39 mouse cellular contexts compared by ENCODE assay signal in the genomic region with DNA sequence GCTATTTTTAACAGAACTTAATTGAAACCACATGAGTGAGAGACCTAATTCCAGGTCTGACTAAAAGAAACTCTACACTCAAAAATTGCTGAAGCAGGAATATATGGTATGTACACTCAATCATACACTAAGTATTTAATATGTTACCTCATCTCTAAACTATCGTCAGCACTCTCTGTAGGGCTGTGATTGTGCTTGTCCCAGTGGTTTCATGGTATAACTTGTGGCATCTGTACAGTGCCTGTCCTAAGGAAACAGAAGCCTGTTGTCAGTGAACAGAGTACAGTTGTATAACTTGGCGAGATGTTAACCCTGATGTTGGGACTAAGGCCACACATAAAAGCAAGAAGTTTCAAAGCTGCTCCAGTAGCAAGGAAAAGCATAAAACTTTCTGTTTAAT. TPM values are rescaled to one million over a fixed set of nuclear protein-coding genes. Genes with fewer than 3 reads are reported as not detected.
A peak's percentile ranks its signal among the peaks of the same experiment; 100 is the strongest.
DNase-seq lines count a peak whose midpoint lies in the region; ATAC-seq and TF ChIP-seq lines count a peak whose summit lies in the region.
"Had no signal": no experiment of that assay in that cellular context is flagged by ENCODE, and none has a peak within 500 bp of the region (broad histone marks: within the 10 kb centered on the region; RNA-seq: fewer than 3 reads in every experiment).

No protein-coding gene starts in this region.

- peaks cover 4% of the 10 kb centered on the region; the same call in 1 of the 2 replicates for H3K4me1 ChIP-seq in embryonic facial prominence, embryonic 13.5 days
- no peaks in the 10 kb centered on the region for H3K4me1 ChIP-seq in embryonic facial prominence, embryonic 10.5 days
- 0 out of 2 replicates have a peak, but pooled peaks cover 5% of the 10 kb centered on the region for H3K4me1 ChIP-seq in embryonic facial prominence, embryonic 14.5 days (ENCODE audit: control insufficient read depth, insufficient read depth, low read length)
- peaks cover 9% of the 10 kb centered on the region; the same call in 1 of the 2 replicates for H3K4me1 ChIP-seq in limb, embryonic 15.5 days
- H3K4me1 ChIP-seq in midbrain, postnatal 0 days (ENCODE audit: insufficient read depth, low read length) = no peaks in the 10 kb centered on the region
- H3K4me1 ChIP-seq: forebrain, embryonic 10.5 days; forebrain, embryonic 15.5 days; hindbrain, embryonic 13.5 days; liver, embryonic 13.5 days; midbrain, embryonic 13.5 days had no signal

- H3K36me3 ChIP-seq in embryonic facial prominence, embryonic 13.5 days = no peaks in the 10 kb centered on the region
- no peaks in the 10 kb centered on the region for H3K36me3 ChIP-seq in embryonic facial prominence, embryonic 10.5 days (replicated peaks)
- no peaks in the 10 kb centered on the region for H3K36me3 ChIP-seq in embryonic facial prominence, embryonic 14.5 days (ENCODE audit: control insufficient read depth, insufficient read depth, low read length)
- H3K36me3 ChIP-seq in limb, embryonic 15.5 days = no peaks in the 10 kb centered on the region
- no peaks in the 10 kb centered on the region for H3K36me3 ChIP-seq in midbrain, postnatal 0 days (ENCODE audit: insufficient read depth, low read length)
- H3K36me3 ChIP-seq: forebrain, embryonic 10.5 days; forebrain, embryonic 15.5 days; hindbrain, embryonic 13.5 days; liver, embryonic 13.5 days; midbrain, embryonic 13.5 days had no signal

- DNase-seq in embryonic facial prominence, embryonic 10.5 days (ENCODE audit: low spot score) = no peak
- peak; percentile 32 for DNase-seq in 3T3-L1 (ENCODE audit: low read depth, low spot score)
- DNase-seq in embryonic facial prominence, embryonic 14.5 days (ENCODE audit: low spot score) = peak; percentile 46
- DNase-seq in midbrain, postnatal 0 days (ENCODE audit: low spot score) = no peak
- no peak for DNase-seq in urinary bladder, postnatal 25 days (ENCODE audit: low spot score)
- DNase-seq: adrenal gland, postnatal 10 days; cerebellum, adult 11-12 months; cerebellum, postnatal 10 days; heart, postnatal 4 days; kidney, adult 8-10 months; kidney, postnatal 14 days; layer of hippocampus, adult 9-11 months; liver, embryonic 13.5 days; lung, adult 18-20 months; lung, postnatal 10 days had no signal

- ATAC-seq in embryonic facial prominence, embryonic 13.5 days (ENCODE audit: insufficient number of reproducible peaks, insufficient read depth, low FRiP score, low TSS enrichment, low read depth) = no peak
- 0 out of 2 replicates have a peak, but pooled peaks have one; percentile 62 for ATAC-seq in embryonic facial prominence, embryonic 14.5 days (ENCODE audit: low read depth)
- ATAC-seq in limb, embryonic 15.5 days (ENCODE audit: insufficient number of reproducible peaks, low FRiP score, low TSS enrichment, low read depth) = 0 out of 2 replicates have a peak, but pooled peaks have one; percentile 24
- ATAC-seq in midbrain, postnatal 0 days (ENCODE audit: low FRiP score) = no peak
- ATAC-seq: forebrain, embryonic 15.5 days; intestine, embryonic 16.5 days; midbrain, embryonic 13.5 days; Patski had no signal

- no peak overlapping the region for H3K4me3 ChIP-seq in embryonic facial prominence, embryonic 13.5 days
- no peak overlapping the region for H3K4me3 ChIP-seq in embryonic facial prominence, embryonic 10.5 days
- H3K4me3 ChIP-seq in embryonic facial prominence, embryonic 14.5 days (ENCODE audit: low read depth, low read length) = no peak overlapping the region
- H3K4me3 ChIP-seq in limb, embryonic 15.5 days = no peak overlapping the region
- no peak overlapping the region for H3K4me3 ChIP-seq in midbrain, postnatal 0 days (ENCODE audit: low read depth, low read length)
- H3K4me3 ChIP-seq: forebrain, embryonic 10.5 days; forebrain, embryonic 15.5 days; hindbrain, embryonic 13.5 days; liver, embryonic 13.5 days; midbrain, embryonic 13.5 days had no signal

- H3K27me3 ChIP-seq in embryonic facial prominence, embryonic 13.5 days = no peaks in the 10 kb centered on the region
- no peaks in the 10 kb centered on the region for H3K27me3 ChIP-seq in embryonic facial prominence, embryonic 10.5 days (replicated peaks; ENCODE audit: low read depth, poor library complexity, severe bottlenecking)
- no peaks in the 10 kb centered on the region for H3K27me3 ChIP-seq in embryonic facial prominence, embryonic 14.5 days (replicated peaks; ENCODE audit: control insufficient read depth, insufficient read depth, low read length)
- no peaks in the 10 kb centered on the region for H3K27me3 ChIP-seq in limb, embryonic 15.5 days
- H3K27me3 ChIP-seq in midbrain, postnatal 0 days (ENCODE audit: insufficient read depth, low read length) = no peaks in the 10 kb centered on the region
- H3K27me3 ChIP-seq: forebrain, embryonic 15.5 days; hindbrain, embryonic 13.5 days; liver, embryonic 13.5 days; midbrain, embryonic 13.5 days; Patski had no signal

- no peak for TF ChIP-seq CTCF in midbrain, postnatal 0 days (IDR thresholded peaks at IDR 0.05)

- H3K9ac ChIP-seq in embryonic facial prominence, embryonic 13.5 days = no peak overlapping the region
- no peak overlapping the region for H3K9ac ChIP-seq in embryonic facial prominence, embryonic 14.5 days (ENCODE audit: low read depth, low read length)
- H3K9ac ChIP-seq in limb, embryonic 15.5 days = no peak overlapping the region
- H3K9ac ChIP-seq in midbrain, postnatal 0 days (replicated peaks; ENCODE audit: low read length, poor library complexity, severe bottlenecking) = no peak overlapping the region
- H3K9ac ChIP-seq: forebrain, embryonic 15.5 days; hindbrain, embryonic 13.5 days; liver, embryonic 13.5 days; midbrain, embryonic 13.5 days had no signal

- no peaks in the 10 kb centered on the region for H3K9me3 ChIP-seq in embryonic facial prominence, embryonic 13.5 days
- H3K9me3 ChIP-seq in embryonic facial prominence, embryonic 10.5 days = no peaks in the 10 kb centered on the region
- H3K9me3 ChIP-seq in embryonic facial prominence, embryonic 14.5 days (ENCODE audit: control insufficient read depth, low read length) = no peaks in the 10 kb centered on the region
- H3K9me3 ChIP-seq in limb, embryonic 15.5 days = no peaks in the 10 kb centered on the region
- no peaks in the 10 kb centered on the region for H3K9me3 ChIP-seq in midbrain, postnatal 0 days (ENCODE audit: low read length)
- H3K9me3 ChIP-seq: forebrain, embryonic 10.5 days; forebrain, embryonic 15.5 days; hindbrain, embryonic 13.5 days; liver, embryonic 13.5 days; midbrain, embryonic 13.5 days had no signal

- H3K4me2 ChIP-seq in embryonic facial prominence, embryonic 13.5 days = no peak overlapping the region
- H3K4me2 ChIP-seq in embryonic facial prominence, embryonic 14.5 days (ENCODE audit: low read depth, low read length) = 0 out of 2 replicates have a peak overlapping the region, but pooled peaks have one; percentile 1
- H3K4me2 ChIP-seq in limb, embryonic 15.5 days = no peak overlapping the region
- H3K4me2 ChIP-seq in midbrain, postnatal 0 days (ENCODE audit: low read depth, low read length, poor library complexity, severe bottlenecking) = no peak overlapping the region
- H3K4me2 ChIP-seq: forebrain, embryonic 15.5 days; heart, embryonic 11.5 days; hindbrain, embryonic 13.5 days; liver, embryonic 13.5 days; midbrain, embryonic 13.5 days had no signal

- 24% methylated on average over 2 of the region's 2 CpGs for WGBS in embryonic facial prominence, embryonic 13.5 days
- WGBS in embryonic facial prominence, embryonic 10.5 days = 65% methylated on average over 2 of the region's 2 CpGs
- 21% methylated on average over 2 of the region's 2 CpGs for WGBS in embryonic facial prominence, embryonic 14.5 days
- 23% methylated on average over 2 of the region's 2 CpGs for WGBS in limb, embryonic 15.5 days
- WGBS in midbrain, postnatal 0 days = 79% methylated on average over 2 of the region's 2 CpGs

- H3K27ac ChIP-seq in embryonic facial prominence, embryonic 13.5 days = 0 out of 2 replicates have a peak overlapping the region, but pooled peaks have one; percentile 35
- no peak overlapping the region for H3K27ac ChIP-seq in embryonic facial prominence, embryonic 10.5 days (replicated peaks)
- H3K27ac ChIP-seq in embryonic facial prominence, embryonic 14.5 days (replicated peaks; ENCODE audit: low read depth, low read length) = no peak overlapping the region
- H3K27ac ChIP-seq in limb, embryonic 15.5 days = peak overlapping the region; percentile 44; the same call in 1 of the 2 replicates
- H3K27ac ChIP-seq in midbrain, postnatal 0 days (ENCODE audit: low read depth, low read length) = no peak overlapping the region
- H3K27ac ChIP-seq: forebrain, embryonic 10.5 days; forebrain, embryonic 15.5 days; hindbrain, embryonic 13.5 days; liver, embryonic 13.5 days; midbrain, embryonic 13.5 days had no signal

RNA-seq across cellular contexts. Expression of a gene that starts 10.9 kb away (rescaled TPM):
- polyA plus RNA-seq in embryonic facial prominence, embryonic 13.5 days (2015; fragmentation: Nextera tagmentation; extraction: Ambion mirVana) = 11.4 and 13.2 TPM in 2 replicates
- 7.8 and 8.6 TPM in 2 replicates for polyA plus RNA-seq in embryonic facial prominence, embryonic 10.5 days (2016; fragmentation: Nextera tagmentation; extraction: Ambion mirVana)
- polyA plus RNA-seq in embryonic facial prominence, embryonic 14.5 days (2014; fragmentation: Nextera tagmentation; extraction: Ambion mirVana) = 14.7 and 14.8 TPM in 2 replicates
- 10.3 and 11.3 TPM in 2 replicates for polyA plus RNA-seq in limb, embryonic 15.5 days (2015; fragmentation: Nextera tagmentation; extraction: Ambion mirVana)
- 20.4 and 23.5 TPM in 2 replicates for total RNA-seq in midbrain, postnatal 0 days (2014; rRNA removed)
- polyA plus RNA-seq in midbrain, postnatal 0 days (2015; fragmentation: Nextera tagmentation; extraction: Ambion mirVana) = 7.5 and 7.7 TPM in 2 replicates

RNA-seq across cellular contexts. Expression of a gene that starts 56.7 kb away (rescaled TPM):
- polyA plus RNA-seq in embryonic facial prominence, embryonic 13.5 days (2015; fragmentation: Nextera tagmentation; extraction: Ambion mirVana) = not detected in 2 replicates
- not detected in 2 replicates for polyA plus RNA-seq in embryonic facial prominence, embryonic 10.5 days (2016; fragmentation: Nextera tagmentation; extraction: Ambion mirVana)
- not detected in 2 replicates for polyA plus RNA-seq in embryonic facial prominence, embryonic 14.5 days (2014; fragmentation: Nextera tagmentation; extraction: Ambion mirVana)
- polyA plus RNA-seq in limb, embryonic 15.5 days (2015; fragmentation: Nextera tagmentation; extraction: Ambion mirVana) = not detected in 2 replicates
- total RNA-seq in midbrain, postnatal 0 days (2014; rRNA removed) = not detected in 2 replicates
- not detected in 2 replicates for polyA plus RNA-seq in midbrain, postnatal 0 days (2015; fragmentation: Nextera tagmentation; extraction: Ambion mirVana)
- total RNA-seq: adrenal gland, postnatal 10 days; common myeloid progenitor, adult 5-6 weeks; ES-E14; gastrocnemius, adult 8-10 months; granulocyte monocyte progenitor cell, adult 5-6 weeks; heart, postnatal 4 days; left cerebral cortex, postnatal 10 days; megakaryocyte-erythroid progenitor cell, adult 5-6 weeks; monocyte, adult 5-6 weeks had no signal
- polyA plus RNA-seq: forebrain, embryonic 10.5 days; forebrain, embryonic 15.5 days; frontal cortex, adult 2 months; heart, embryonic 11.5 days; heart, embryonic 16.5 days; hindbrain, embryonic 13.5 days; intestine, embryonic 16.5 days; limb, embryonic 11.5 days; liver, embryonic 13.5 days; macrophage; midbrain, embryonic 13.5 days; neural tube, embryonic 14.5 days; Patski; small intestine, adult 2 months; stomach, embryonic 14.5 days; thymus, postnatal 0 days had no signal

Comparison
In these comparisons a context has a peak if more than half of its experiments do, and no peak if none do; other contexts are left out.
1. ATAC-seq: peak in embryonic facial prominence, embryonic 14.5 days (single experiment) and limb, embryonic 15.5 days (single experiment); none in embryonic facial prominence, embryonic 13.5 days (single experiment) and midbrain, postnatal 0 days (single experiment).
2. H3K27ac ChIP-seq: peak in embryonic facial prominence, embryonic 13.5 days (single experiment) and limb, embryonic 15.5 days (single experiment); none in embryonic facial prominence, embryonic 10.5 days (single experiment), embryonic facial prominence, embryonic 14.5 days (single experiment) and midbrain, postnatal 0 days (single experiment).
3. DNase-seq: peak in 3T3-L1 (single experiment) and embryonic facial prominence, embryonic 14.5 days (single experiment); none in embryonic facial prominence, embryonic 10.5 days (single experiment), midbrain, postnatal 0 days (single experiment) and urinary bladder, postnatal 25 days (single experiment).